Mouse (Mus musculus) brain, adult 2 months (tissue): ENCODE results near the gene Zfand6.
A peak's percentile ranks its signal among the peaks of the same experiment; 100 is the strongest.

Experiments
- DNase-seq: peaks from one replicate; pipeline ENCODE4 v3.0.0; 2011; ENCODE audit warnings: low read depth, low spot score

The Zfand6 gene

GRCm38 (mm10) chr7:84594087-84594916 lies 95.5 kb downstream of the Zfand6 start:
- DNase-seq = peak; percentile 88

DNA sequence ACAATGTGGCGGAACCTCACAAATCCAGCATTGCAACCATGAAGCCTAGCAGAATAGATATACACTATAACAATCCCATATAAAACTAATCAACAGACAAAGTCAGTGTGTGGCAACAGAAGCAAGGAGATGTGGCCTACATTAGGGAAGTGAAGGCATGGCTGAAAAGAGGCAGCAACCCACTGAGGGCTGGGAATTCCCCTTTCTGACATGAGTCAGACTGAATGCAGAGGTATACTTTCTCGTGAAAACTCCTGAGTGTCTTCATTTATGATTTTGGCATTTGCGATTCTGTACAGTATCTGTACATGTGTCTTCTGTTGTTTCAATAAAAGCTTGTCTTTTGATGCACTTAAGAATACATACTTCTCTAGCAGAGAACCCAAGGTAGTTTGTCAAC lies 98.4 kb downstream of the Zfand6 start:
- no peak for DNase-seq

- DNase-seq = no peak
Observed at GRCm38 (mm10) chr7:84590622-84591021, 99.1 kb downstream of the Zfand6 start.

DNA sequence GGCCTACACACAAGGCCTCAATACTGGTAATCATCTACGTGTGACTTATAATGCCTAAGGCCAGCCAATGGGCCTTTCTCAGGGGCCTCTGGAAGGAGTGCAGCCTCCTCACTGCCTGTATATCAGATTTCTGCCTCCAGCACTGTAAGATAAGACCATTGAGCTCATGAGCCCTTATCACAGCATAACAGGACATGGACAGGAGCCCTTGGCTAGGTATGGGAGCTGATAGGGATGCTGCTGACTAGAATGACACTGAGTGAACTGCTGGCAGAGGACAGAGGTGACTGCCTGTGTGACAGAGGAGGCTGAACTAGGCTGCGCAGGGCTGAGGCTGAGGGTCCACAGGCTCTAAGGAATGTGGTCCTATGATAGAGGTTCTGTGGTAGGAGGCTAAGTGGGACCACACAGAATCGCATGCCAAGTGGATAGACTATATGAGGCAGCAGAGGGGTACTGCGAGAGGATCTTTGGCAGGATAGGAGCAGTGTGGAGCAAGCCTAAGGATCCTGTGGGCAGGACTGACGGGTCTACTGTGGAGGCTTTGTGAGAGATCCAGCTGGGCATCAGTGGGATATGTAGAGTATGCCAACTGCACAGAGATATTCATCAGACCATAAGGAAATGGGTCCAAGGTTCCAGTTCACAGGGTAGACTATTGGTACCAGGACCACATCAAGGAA lies 102.5 kb downstream of the Zfand6 start:
- DNase-seq = no peak

DNA sequence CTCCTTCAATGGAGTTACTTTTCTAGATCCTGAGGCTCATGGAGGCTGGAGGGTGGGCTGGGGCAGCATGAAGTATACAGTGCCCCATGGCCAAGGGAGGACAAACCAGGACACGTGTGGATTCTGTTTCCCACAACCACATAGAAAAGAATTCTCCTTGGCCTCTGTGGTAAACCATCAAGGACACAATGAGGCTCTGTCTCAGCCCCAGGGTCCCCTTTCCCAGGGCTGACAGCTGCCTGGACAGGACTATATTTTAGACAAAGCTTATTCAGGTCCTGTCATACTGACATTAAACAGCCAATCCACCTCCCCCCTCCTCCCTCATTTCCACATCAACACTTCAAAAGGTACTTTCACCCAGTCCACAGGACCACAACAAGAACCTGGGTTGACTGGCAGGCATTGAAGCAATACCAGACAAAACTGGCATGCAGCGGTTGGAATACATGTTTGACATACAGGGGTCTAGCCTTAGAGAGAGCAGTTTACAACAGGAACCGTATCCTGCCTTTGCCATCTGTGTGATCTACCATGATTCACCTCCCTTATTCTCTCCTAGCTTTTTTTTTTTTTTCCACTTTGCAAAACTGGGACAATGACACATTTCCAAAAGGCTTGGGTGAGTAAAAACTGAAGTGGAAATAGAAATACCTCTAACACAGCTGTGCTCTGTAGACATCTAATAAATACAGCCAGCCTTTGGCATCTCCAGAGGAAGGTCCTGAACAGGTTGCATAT lies 103.2 kb downstream of the Zfand6 start:
- peak; percentile 57 for DNase-seq

GRCm38 (mm10) chr7:84585086-84585485 lies 104.7 kb downstream of the Zfand6 start:
- no peak for DNase-seq

DNA sequence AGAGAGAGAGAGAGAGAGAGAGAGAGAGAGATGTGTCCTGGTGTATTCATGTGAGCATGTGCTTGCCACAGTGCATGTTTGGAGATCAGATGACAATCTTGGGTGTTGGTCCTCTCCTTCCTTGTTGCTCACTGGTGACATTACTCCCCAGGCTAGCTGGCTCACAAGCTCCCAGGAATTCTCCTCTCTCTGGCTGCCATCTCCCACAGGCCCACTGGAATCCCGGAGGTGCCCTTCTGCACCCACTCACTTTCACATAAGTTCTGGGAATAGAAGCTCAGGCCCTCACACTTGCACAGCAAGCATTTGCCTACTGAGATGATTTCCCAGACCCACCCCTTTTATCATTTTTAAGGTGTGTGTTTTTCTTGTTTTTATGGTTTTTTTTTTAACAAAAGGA lies 110.0 kb downstream of the Zfand6 start:
- DNase-seq = peak; percentile 70

DNA sequence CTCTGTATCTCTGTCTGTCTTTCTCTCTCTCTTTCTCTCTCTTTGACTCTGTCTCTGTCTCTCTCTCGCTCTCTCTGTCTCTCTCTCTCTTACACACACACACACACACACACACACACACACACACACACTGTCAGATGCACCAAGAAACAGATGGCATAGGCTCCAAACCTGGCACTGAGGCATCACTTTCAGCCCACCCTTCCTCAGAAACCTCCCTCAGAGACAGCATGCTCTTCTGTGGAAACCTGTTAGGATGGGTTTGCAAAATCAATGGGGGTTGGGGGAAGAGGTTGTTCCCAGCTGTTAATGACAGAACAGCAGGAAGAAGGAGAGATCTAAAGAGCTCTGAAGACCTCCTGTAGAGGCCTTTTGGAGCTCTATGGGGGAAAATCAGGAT lies 110.9 kb downstream of the Zfand6 start:
- peak; percentile 90 for DNase-seq

GRCm38 (mm10) chr7:84577034-84577433 lies 112.7 kb downstream of the Zfand6 start:
- DNase-seq = no peak

GRCm38 (mm10) chr7:84566200-84566599 lies 123.6 kb downstream of the Zfand6 start:
- peak; percentile 17 for DNase-seq

DNA sequence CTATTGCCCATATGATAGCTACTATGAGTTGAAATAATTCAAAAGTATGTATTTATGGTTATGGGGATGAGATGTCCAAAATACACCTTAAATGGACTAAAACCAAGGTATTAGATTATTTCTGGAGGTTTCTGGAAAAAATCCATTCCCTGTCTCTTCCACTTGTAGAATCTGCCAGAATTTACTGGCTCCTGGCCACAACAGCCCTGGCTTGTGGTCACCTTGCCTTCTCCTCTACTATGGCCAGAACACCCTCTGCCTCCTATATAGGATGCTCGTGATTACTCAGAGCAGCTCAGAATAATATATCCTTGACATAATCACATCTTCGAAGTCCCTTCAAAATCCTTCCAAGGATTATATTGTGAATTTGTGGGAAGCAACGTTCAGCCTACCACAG lies 125.5 kb downstream of the Zfand6 start:
- DNase-seq = no peak
